Mouse (Mus musculus) Patski (cell line): ENCODE results near the gene Rad51d. TPM values are rescaled to one million over a fixed set of nuclear protein-coding genes. Genes with fewer than 3 reads are reported as not detected.

ENCODE experiments used
- ATAC-seq: fragments of 100-300 bp; one replicate; pipeline ENCODE4 v1.8.0; 2021
- CTCF ChIA-PET: fragments of 350-600 bp; sonication (Branson Sonifier 250); formaldehyde crosslinking; loops from one replicate; lab custom pipeline; 2022; ENCODE audit warnings: inconsistent platforms; lab: Charles Lee
- POLR2A ChIA-PET: fragments of 350-600 bp; sonication (Branson Sonifier 250); formaldehyde crosslinking; loops from one replicate; lab custom pipeline; 2022; ENCODE audit warnings: antibody characterized with exemption, inconsistent platforms; lab: Charles Lee
- DNase-seq: peaks from one replicate; pipeline ENCODE4 v3.0.0-alpha.2; 2011; ENCODE audit warnings: low read depth, low spot score
- H3K27me3 ChIP-seq: fragments of 371-371 bp; one replicate; pipeline ENCODE4 v1.5.1; 2021
- CTCF ChIP-seq: fragments of 100-300 bp; IDR thresholded peaks from one replicate; pipeline ENCODE4 v1.5.1; 2021
- in situ Hi-C: fragments of 300-500 bp; cut with MboI; formaldehyde crosslinking; loops from 3 replicates; pipeline ENCODE4 v1.11.1; 2018; ENCODE audit warnings: low pct_unique_long_range_greater_than_20kb, mixed read lengths
- polyA plus RNA-seq: library from polyadenylated mRNA; unstranded; gene quantifications from one replicate; pipeline ENCODE4 v1.2.3, GENCODE M21; 2021

The Rad51d gene
- polyA plus RNA-seq, 1 experiment from 2014 or later = 20.3 TPM

DNA sequence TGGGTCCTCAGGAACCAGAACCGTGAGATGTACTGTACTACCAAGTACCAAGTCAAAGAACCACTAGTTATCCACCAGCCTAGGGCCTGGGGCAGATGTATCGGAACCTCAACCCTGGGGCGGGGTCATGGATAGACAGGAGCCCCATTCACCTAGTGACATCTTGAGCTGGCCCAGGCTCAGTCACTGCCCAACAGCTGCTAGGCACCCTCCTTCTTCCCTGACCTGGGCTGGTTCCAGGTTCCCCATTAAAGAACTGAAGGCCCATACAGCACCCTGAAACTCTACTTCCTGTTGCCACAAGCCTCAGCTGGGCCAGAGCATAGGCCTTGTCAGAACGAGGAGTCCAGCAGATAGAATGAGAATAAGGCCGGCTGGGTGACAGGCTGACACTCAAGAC is 9.3 kb upstream of the Rad51d start:
- ATAC-seq = no peak
- TF ChIP-seq CTCF = no peak
- H3K27me3 ChIP-seq = no peaks in the 10 kb centered on the region
- ChIA-PET CTCF (interaction anchor here (1.4 kb wide), 2 partner anchors 9 to 15 kb away, joined by 4 to 5 read pairs; partner anchors contain the start of gene Rad51d), POLR2A (interaction anchor here (0.7 kb wide), 1 partner anchor 10 kb away, joined by 3 read pairs; no protein-coding TSS in a partner anchor)
- in situ Hi-C loops = loop anchor here (10.0 to 25.0 kb wide), 2 partner anchors 288 to 665 kb away; partner anchors contain the start of genes Slfn3 and Slfn4
- no peak for DNase-seq

DNA sequence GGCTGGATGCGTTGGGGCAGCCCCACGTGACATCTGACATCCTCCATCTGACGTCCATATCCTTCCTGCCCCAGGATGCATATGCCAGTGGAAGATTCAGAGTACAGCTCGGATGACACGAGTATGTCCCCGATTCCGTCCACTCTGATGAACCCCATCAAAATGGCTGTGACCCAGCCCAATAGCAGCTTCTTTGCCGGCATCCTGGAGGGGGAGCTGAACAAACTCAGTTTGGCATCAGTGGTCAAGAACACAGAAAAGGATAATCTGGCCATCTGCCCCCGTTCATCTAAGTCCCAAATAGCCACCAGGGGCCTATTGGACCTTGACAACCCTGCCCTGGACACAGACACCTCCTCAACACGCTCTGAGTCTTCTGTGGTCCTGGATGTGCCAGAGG is 7.1 kb upstream of the Rad51d start:
- no peak for ATAC-seq
- H3K27me3 ChIP-seq = no peaks in the 10 kb centered on the region
- ChIA-PET POLR2A (no interaction called here), CTCF (interaction anchor here (1.2 to 1.9 kb wide), 2 partner anchors 9 to 11 kb away, joined by 3 to 6 read pairs; partner anchors contain the start of gene Nle1)
- no peak for DNase-seq
- in situ Hi-C loops = loop anchor here (10.0 kb wide), 1 partner anchor 663 kb away; no protein-coding TSS in a partner anchor
- TF ChIP-seq CTCF = no peak

DNA sequence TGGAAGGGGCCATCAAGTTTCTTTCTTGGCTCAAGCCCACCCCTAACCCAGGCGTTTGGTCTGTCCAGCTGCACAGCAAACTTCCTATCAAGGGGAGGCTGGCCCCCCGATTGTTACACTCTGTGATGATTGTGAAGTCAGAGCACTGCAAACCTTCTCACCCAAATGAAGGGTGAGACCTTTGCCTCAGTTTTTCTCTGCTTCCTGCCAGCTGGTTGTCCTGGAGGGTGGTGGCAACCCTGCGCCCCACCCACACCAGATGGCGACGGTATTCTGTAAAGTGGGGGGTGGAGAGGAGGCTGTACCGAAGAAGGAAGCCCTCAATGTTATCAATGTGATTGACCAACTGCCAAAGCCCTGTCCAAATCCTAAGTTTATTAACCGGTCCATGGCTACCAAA is 1.5 kb upstream of the Rad51d start, which contains the start of gene Fndc8:
Gene Fndc8, plus strand, starts transcription at position 189 of the 400 bp plus-strand sequence.
- ChIA-PET POLR2A (interaction anchor here (1.8 kb wide), 1 partner anchor 16 kb away, joined by 4 read pairs; the partner anchor contains the start of gene Nle1), CTCF (interaction anchor here (1.4 kb wide), 2 partner anchors 16 to 73 kb away, joined by 4 to 5 read pairs; partner anchors contain the start of gene Nle1)
- DNase-seq = no peak
- no peaks in the 10 kb centered on the region for H3K27me3 ChIP-seq
- TF ChIP-seq CTCF = no peak
- ATAC-seq = no peak
- in situ Hi-C loops = loop anchor here (10.0 kb wide), 1 partner anchor 657 kb away; no protein-coding TSS in a partner anchor

DNA sequence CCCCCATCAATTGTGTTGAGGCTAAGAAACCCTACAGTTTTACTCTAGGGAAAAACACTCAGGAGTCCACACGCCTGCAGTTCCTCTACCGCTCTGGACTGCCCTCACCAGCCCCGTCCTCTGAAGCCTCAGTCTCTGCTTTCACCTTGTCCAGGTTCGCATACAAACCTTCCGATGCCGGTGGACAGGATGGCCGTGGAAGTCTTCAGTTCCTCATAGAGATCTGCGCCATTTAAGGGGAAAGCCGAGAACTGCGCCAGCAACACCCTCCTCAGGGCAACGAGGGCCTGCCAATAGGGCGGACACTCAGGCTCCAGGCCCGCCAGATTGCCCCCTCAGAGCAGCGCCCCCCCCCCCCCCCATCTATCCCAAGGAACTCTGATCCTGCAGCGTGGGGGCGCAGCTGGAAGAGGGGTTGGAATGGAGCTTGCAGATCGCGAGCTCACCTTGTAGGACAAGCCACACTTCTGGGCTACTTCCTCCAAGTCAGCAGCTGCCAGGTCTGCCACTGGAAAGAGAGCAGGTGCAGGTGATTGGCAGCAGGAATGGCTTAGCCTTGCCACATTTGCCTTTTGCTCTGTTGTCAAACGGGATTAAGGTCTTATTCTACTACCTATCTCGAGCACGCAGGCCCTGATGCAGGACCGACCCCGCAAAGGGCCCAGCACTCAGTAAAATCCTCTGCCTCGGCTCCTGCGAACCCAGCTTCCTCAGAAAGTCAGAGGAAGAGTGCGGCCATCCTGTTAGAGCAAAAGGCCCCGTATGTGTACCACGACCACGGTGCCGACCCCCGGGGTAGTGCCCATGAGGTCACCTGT is 681 bp downstream of the Rad51d start:
- peak; percentile 37 for ATAC-seq
- DNase-seq = no peak
- no peak for TF ChIP-seq CTCF
- no peaks in the 10 kb centered on the region for H3K27me3 ChIP-seq
- in situ Hi-C loops = loop anchor here (5.0 to 10.0 kb wide), 2 partner anchors 272 to 655 kb away; no protein-coding TSS in a partner anchor
- POLR2A ChIA-PET = interaction anchor here (0.7 to 1.0 kb wide), 2 partner anchors 10 to 115 kb away, joined by 3 read pairs; no protein-coding TSS in a partner anchor
- CTCF ChIA-PET = interaction anchor here (0.7 to 2.3 kb wide), 7 partner anchors 18 to 152 kb away, joined by 3 to 15 read pairs (median 4); partner anchors contain the start of genes Cct6b, Nle1 and Zfp830

DNA sequence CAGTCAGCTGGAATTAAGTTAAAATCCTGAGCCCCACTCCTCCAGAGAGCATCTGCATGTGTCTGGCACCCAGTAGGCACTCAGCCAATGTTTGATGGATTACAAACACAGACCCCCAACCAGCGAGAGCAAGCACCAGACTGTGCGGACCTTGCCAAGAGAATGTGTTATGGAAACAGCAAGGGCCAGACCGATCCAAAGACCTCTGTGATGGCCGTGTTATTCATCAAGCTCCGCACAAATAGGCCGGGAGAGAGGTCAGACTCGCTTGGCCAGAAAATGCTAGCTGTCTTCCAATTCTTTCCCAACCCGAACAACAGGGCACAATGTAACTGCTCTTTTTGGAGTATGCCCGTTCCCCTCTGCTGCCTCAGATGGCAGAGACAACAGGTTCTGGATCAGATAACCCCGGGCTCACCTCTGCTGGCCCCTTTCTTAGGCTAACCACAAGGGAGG is 1.9 kb downstream of the Rad51d start:
- DNase-seq (no peak), ATAC-seq (no peak)
- no peaks in the 10 kb centered on the region for H3K27me3 ChIP-seq
- CTCF ChIA-PET = no interaction called here
- POLR2A ChIA-PET = interaction anchor here (0.6 kb wide), 1 partner anchor 82 kb away, joined by 3 read pairs; no protein-coding TSS in a partner anchor
- no peak for TF ChIP-seq CTCF
- in situ Hi-C loops = loop anchor here (5.0 kb wide), 1 partner anchor 271 kb away; no protein-coding TSS in a partner anchor

DNA sequence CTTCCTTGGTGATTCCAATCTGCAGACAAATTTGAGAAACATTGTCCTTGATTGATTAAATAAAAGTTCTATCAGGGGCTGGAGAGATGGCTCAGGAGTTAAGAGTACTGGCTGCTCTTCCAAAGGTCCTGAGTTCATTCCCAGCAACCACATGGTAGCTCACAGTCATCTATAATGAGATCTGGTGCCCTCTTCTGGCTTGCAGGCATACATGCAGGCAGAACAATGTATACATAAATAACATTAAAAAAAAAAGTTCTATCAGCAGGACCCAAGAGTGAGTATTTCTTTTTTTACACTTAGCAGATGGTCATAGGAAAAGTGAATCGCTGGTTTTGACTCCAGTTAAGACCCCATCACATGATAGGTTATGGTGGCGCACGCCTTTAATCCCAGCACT is 3.9 kb downstream of the Rad51d start:
- POLR2A ChIA-PET = interaction anchor here (0.8 kb wide), 1 partner anchor 42 kb away, joined by 3 read pairs; no protein-coding TSS in a partner anchor
- no peak for ATAC-seq
- peak; percentile 64 for TF ChIP-seq CTCF

DNA sequence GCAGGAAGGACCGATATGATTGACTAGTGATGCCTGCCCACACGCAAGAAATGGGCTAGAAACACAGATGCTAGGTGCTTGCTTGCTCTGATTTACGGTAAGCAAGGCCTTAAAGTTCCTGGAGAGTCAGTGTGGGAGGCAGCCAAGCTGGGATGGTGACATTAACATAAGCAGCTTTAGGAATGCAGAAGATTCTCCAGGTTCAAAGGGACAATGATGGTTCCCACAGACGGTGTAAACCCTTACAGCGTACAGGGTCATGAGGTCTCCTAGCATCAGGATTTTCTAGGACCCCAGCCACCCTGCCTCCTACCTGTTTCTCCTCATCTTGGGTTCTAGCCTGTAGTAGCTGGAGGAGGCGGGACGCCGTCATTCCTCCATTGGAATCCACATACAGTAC is 7.2 kb downstream of the Rad51d start:
- no peaks in the 10 kb centered on the region for H3K27me3 ChIP-seq
- CTCF ChIA-PET = interaction anchor here (0.8 to 1.1 kb wide), 2 partner anchors 59 to 64 kb away, joined by 3 read pairs; no protein-coding TSS in a partner anchor
- DNase-seq (no peak), ATAC-seq (no peak)
- POLR2A ChIA-PET = interaction anchor here (1.1 to 1.3 kb wide), 2 partner anchors 12 to 13 kb away, joined by 5 to 6 read pairs; no protein-coding TSS in a partner anchor
- no peak for TF ChIP-seq CTCF
- in situ Hi-C loops = no loop called here

More for the DNA sequence above, 3.9 kb downstream of the Rad51d start:
- CTCF ChIA-PET = interaction anchor here (0.7 to 1.4 kb wide), 7 partner anchors 15 to 655 kb away, joined by 3 to 9 read pairs (median 3); partner anchors contain the start of gene Rffl
- DNase-seq = no peak
- H3K27me3 ChIP-seq = no peaks in the 10 kb centered on the region
- in situ Hi-C loops = loop anchor here (5.0 kb wide), 1 partner anchor 269 kb away; no protein-coding TSS in a partner anchor

DNA sequence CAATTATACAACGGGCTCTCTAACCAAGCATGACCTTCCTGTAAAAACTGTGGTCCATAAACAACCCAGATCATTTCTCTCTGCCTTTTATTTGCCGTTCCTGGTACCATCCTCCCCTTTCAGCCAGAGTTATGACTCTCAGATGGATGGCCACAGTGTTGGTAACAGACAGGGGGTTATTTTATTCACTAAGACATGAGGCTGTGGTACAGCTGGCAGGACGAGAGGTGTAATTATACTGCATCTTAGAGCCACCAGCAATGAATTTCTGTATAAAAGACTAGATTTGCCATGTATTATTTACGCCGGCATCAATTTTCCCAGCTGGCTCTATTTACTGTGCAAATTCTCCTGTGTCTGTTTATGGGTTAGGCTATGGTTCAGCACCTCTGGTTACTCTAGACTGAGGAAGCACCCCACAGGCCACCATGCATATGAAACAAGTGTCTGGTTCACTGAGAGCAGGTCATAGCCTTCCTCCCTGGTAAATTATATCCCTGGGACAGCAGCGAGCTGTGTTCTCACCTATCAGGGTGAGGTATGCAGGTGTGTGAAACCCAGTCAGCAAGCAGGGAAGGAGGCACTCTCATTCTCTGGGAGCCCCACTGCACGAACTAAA is 12.6 kb downstream of the Rad51d start:
- no peaks in the 10 kb centered on the region for H3K27me3 ChIP-seq
- POLR2A ChIA-PET = no interaction called here
- CTCF ChIA-PET = no interaction called here
- in situ Hi-C loops = no loop called here
- DNase-seq (no peak), ATAC-seq (no peak)
- no peak for TF ChIP-seq CTCF

DNA sequence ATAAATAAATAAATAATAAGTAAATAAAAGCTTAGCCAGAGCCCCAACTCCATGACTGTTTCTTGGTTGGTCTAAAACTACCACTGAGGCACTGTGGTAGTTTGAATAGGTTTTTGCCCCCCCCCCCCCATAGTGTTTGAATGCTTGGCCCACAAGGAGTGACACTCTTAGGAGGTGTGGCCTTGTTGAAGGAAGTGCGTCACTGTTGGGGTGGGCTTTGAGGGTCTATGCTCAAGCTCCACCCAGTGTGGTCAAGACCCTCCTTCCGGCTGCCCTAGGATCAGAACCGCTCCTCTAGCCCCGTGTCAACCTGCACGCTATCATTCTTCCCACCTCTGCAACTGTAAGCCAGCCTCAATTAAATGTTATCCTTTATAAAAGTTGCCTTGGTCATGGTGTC is 14.8 kb downstream of the Rad51d start:
- no peak for TF ChIP-seq CTCF
- DNase-seq = no peak
- no peaks in the 10 kb centered on the region for H3K27me3 ChIP-seq
- ATAC-seq = no peak
- CTCF ChIA-PET = interaction anchor here (1.1 to 2.4 kb wide), 2 partner anchors 9 to 57 kb away, joined by 5 to 8 read pairs; no protein-coding TSS in a partner anchor
- POLR2A ChIA-PET = interaction anchor here (0.8 kb wide), 1 partner anchor 49 kb away, joined by 3 read pairs; no protein-coding TSS in a partner anchor
- in situ Hi-C loops = no loop called here
